Mouse (Mus musculus): ENCODE measurements around the gene Abhd14b.

The Abhd14b gene

DNA sequence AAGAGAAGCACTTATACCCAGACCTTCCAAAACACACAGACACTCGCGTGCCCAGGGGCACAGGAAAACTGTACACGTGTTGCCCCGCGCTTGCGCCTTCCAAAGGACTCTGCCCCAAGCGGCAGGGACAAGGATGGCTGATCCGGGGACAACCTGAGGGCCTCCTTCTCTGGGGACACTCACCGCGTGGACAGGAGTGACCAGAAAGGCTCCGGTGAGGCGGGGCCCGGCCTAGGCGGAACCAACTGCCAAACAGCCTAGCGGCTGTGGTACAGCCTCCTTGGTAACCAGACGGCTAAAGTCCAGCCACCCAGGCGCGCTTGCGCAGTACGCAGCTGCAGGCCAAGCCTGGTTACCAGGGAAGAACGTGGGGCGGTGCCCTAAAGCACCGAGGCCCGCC, at the start of gene Abhd14b, which contains the start of gene Abhd14a:
Gene Abhd14b (plus strand): TSS at position 112 of the 400 bp plus-strand sequence.
Gene Abhd14a (minus strand): TSS at position 331 of the 400 bp plus-strand sequence.
- peak; percentile 88 for DNase-seq (ENCODE audit: low spot score)

DNA sequence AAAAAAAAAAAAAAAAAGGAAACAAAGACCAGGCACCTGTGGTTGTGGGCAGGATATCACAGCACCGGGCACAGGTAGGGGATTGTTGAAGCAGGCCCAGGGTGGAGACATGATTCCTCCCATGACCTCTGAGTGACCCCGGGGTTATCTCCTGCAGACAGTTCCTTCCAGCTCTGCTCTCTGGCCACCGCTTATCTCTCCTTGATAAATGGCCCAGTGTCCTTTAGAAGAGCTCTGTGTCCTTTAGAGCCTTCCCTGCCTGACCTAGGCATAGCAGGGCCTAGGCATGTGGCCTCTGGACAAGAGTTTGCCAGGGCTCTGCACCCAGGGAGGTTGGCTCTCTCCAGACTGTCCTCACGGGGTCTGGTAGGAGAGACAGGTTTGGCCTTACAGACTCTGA, 49.5 kb upstream of the Abhd14b start:
- DNase-seq (ENCODE audit: low spot score): peak; percentile 64

- DNase-seq (ENCODE audit: low spot score): no peak
Measured at GRCm38 (mm10) chr9:106398667-106399311, 48.5 kb upstream of the Abhd14b start.

DNA sequence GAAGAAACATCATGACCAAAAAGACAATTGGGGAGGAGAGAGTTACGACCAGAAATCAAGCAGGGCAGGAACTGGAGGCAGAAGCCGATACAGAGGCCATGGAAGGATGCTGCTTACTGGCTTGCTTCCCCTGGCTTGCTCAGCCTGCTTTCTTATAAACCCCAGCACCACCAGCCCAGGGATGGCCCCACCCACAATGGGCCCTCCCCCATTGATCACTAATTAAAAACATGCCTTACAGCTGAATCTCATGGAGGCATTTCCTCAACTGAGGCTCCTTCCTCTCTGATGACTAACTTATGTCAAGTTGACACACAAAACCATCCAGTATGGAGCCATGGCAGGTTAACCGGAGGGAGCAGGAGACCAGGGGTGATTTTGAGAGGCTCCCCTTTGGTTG, 47.5 kb upstream of the Abhd14b start:
- DNase-seq (ENCODE audit: low spot score): no peak

- DNase-seq (ENCODE audit: low spot score): no peak
Measured at GRCm38 (mm10) chr9:106402149-106402548, 45.1 kb upstream of the Abhd14b start.

DNA sequence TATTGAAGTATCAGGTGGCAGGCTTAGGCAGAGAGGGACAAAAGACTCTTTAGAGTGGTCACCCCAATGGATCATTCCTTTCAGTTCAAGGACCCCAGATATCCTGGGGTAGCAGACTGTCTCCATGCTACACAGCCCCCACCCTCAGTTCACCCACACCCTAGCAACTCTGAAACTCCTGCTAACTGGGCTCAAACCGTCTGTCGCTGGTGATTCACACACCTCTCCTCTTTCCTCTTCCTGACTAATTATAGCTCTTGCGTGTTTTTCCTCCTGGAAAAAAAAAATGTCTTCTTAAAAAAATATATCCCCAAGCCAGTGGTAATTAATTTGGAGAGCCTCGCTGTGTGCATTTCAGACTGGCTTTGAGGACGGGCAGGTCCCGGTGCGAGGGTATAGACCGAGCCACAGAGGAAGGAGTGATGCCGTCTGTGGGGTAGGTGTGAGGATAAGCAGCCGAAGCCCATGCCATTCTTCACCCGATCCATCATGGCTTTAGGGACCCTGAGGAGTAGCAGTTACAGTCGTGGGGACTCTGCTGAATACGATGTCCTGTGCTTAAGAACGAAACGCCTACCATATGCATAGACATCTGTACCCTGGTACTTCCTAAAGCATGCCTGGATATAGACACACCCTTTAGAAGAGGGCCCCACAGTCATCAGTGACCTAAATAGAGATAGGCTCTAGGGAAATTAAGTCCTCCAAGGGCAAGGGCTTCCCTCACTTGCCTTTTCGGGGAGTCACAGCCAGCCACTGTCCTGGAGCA, 44.5 kb upstream of the Abhd14b start:
- DNase-seq (ENCODE audit: low spot score): no peak

DNA sequence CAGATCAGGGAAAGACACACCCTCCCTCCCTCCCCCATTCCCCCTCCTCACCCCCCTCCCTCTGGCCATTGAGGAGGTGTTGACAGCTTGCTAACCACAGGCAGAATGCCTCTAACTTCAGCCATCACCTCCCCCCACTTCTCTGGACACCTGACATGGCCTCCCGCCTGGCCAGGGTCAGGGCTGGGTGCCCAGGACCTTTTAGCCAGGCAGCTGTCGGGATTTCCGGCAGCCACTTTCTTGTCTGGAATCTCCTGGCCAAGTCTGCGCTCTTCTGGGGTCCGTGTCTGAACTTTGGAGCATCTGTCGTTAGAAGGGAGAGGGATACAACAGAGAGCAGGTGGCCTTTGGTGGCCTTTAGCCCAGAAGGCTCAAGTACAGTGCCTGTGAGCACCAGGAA, 42.0 kb upstream of the Abhd14b start:
- DNase-seq (ENCODE audit: low spot score): no peak

GRCm38 (mm10) chr9:106406443-106407078, 40.7 kb upstream of the Abhd14b start:
- DNase-seq (ENCODE audit: low spot score): peak; percentile 63

DNA sequence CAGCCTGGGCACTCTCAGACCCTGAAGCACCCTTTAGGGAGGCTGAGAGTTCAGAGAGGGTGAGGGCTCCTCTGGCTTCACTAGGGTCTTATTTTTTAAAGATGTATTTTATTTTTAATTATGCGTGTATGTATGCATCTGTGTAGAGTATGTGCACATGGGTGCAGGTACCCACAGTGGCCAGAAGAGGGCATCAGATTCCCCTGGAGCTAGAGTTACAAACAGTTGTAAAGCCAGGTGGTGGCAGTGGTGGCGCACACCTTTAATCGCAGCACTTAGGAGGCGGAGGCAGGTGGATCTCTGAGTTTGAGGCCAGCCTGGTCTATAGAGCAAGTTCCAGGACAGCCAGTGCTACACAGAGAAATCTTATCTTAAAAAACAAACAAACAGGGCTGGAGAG, 38.2 kb upstream of the Abhd14b start:
- DNase-seq (ENCODE audit: low spot score): no peak

DNA sequence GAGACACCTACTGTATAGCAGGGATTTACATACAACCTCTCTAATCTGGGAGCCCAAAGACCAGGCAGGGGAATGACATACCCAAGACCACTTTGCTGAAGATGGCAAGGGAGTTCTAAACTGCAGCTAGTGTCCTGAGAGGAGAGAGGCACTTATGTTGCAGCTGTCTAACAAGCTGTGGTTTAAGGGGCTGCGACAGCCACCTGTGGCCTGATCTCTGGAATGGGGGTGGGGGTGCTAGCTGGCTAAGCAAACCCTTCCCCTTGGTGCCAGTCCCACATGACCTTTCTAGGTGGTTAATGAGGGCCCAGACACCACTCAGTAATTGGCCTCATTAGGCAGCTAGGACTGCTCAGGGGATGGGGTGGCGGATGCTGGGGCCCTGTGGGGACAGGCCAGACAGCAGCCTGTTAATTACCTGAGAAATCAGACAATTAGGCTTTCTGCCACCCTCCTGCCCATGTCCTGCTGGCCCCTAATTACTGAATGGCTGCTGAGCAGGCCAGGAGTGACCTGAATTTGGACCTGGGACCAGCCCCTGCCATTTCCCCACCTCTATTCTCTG, 37.1 kb upstream of the Abhd14b start:
- DNase-seq (ENCODE audit: low spot score): no peak

DNA sequence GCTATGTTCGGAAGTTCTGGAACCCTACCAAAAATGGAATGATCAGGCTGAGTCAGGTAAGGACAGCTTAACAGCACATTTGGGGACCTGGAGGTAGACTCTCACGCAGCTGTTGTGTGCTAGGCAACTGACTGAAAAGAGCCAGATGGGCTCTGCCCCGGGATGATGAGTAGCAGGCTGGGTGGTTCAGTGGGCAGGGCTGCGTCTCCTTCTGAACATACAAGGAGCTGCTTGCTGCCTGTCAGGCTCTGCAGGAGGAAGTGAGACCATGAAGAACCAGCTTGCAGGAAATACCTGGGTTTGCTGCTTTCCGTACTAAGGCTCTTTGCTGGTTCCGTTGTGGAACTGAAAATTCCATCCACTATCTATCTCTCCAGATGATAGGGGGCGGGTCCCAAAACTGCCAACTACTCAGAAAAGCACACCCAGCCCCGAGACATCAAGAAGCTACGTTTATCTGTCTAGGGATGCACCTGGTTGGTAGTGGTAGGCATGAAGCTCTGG, 36.1 kb upstream of the Abhd14b start:
- no peak for DNase-seq (ENCODE audit: low spot score)

- DNase-seq (ENCODE audit: low spot score): no peak
Measured at GRCm38 (mm10) chr9:106411729-106412128, 35.5 kb upstream of the Abhd14b start.

GRCm38 (mm10) chr9:106412210-106412609, 35.0 kb upstream of the Abhd14b start:
- DNase-seq (ENCODE audit: low spot score): no peak

GRCm38 (mm10) chr9:106413606-106414005, 33.7 kb upstream of the Abhd14b start:
- no peak for DNase-seq (ENCODE audit: low spot score)

- no peak for DNase-seq (ENCODE audit: low spot score)
Measured at GRCm38 (mm10) chr9:106416826-106417225, 30.4 kb upstream of the Abhd14b start.

DNA sequence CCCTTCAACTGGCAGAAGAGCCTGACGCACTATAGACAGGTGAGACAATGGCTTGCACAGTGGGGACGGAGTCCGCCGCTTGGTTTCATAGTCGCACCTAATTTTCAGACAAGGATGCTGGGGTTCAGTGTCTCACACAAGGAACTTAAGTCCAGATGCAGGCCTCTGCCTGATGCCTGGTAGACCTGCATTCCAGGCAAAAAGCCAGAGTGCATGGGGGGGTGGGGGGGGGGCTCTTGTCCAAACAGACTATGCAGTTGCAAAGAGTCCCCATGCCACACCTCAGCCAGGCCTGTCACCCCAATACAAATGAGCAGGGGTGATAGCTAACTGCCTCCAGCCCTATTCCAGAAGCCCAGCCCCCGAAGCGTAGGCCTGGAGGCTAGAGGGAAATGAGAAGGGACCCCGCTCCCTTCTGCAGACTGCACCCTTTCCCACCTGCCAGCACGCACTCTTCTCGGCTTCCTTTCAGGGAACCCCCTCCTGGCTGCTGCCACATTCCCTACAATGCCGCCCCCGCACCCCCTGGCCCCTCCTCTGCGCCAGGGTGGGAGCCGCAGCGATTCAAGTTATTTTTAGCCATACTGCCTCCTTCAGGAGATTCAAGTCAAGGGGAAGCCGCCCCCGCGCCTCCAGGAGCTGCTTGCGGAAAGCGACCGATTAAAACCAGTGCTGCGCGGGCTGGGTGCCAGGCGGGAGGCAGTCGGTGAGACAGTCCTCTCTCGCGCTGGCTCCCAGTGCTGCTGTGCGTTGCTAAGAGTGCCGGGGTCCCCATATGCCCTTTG, 29.2 kb upstream of the Abhd14b start:
- peak; percentile 85 for DNase-seq (ENCODE audit: low spot score)

DNA sequence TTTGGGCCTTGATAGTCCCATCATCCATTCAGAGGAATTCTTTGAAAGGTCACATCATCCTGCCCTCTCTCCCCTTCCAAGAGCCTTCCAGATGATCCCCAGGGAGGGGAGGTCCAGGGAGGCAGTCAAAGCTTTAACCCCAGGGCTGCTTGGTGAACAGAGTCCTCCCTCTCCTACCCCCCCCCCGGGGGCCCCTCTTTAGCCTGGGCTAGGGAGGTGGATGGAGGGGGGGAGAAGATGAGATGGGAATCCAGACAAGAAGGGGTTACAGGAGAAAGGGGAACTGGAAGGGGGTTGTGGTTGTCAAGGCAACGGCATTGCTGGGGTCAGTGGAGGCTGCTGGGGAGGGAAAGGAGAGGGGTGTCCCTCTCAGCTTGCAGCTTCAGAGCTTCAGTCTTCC, 26.7 kb upstream of the Abhd14b start:
- no peak for DNase-seq (ENCODE audit: low spot score)

- no peak for DNase-seq (ENCODE audit: low spot score)
Measured at GRCm38 (mm10) chr9:106421033-106421864, 26.0 kb upstream of the Abhd14b start.

- peak; percentile 76 for DNase-seq (ENCODE audit: low spot score)
Measured at GRCm38 (mm10) chr9:106421865-106422160, 25.4 kb upstream of the Abhd14b start.

- DNase-seq (ENCODE audit: low spot score): peak; percentile 32
Measured at GRCm38 (mm10) chr9:106428719-106429220, 18.5 kb upstream of the Abhd14b start.

Measured in testis, postnatal 14 days (tissue).